Mouse (Mus musculus) macrophage (primary cell): Measurements from ENCODE around the gene Tsnax. TPM values are rescaled to one million over a fixed set of nuclear protein-coding genes. Genes with fewer than 3 reads are reported as not detected.
A peak's percentile ranks its signal among the peaks of the same experiment; 100 is the strongest.

Source experiments
- H3K27ac ChIP-seq: fragments of 350-480 bp; formaldehyde crosslinking; 2 replicates; pipeline ENCODE4 v1.9.0; 2021
- H3K36me3 ChIP-seq: fragments of 350-480 bp; formaldehyde crosslinking; 2 replicates; pipeline ENCODE4 v1.9.0; 2021; ENCODE audit errors: inconsistent target
- H3K4me3 ChIP-seq: fragments of 350-480 bp; formaldehyde crosslinking; 2 replicates; pipeline ENCODE4 v1.9.0; 2021; ENCODE audit errors: inconsistent target
- H3K79me2 ChIP-seq: fragments of 350-480 bp; formaldehyde crosslinking; 2 replicates; pipeline ENCODE4 v1.9.0; 2021; ENCODE audit errors: inconsistent target
- WGBS: methylation state at CpG from one replicate; pipeline ENCODE4 v1.1.7; 2026; ENCODE audit warnings: inconsistent platforms; ENCODE audit not compliant: missing documents; 5-methylcytosine and 5-hydroxymethylcytosine counted together
- polyA plus RNA-seq: library from polyadenylated mRNA; stranded (reverse); fragments of 250-400 nt; gene quantifications from 3 replicates; pipeline ENCODE4 v1.2.4, GENCODE M21; 2018; ENCODE audit warnings: inconsistent platforms

Tsnax gene
- polyA plus RNA-seq, 1 experiment from 2014 or later, result 32.8 TPM

DNA sequence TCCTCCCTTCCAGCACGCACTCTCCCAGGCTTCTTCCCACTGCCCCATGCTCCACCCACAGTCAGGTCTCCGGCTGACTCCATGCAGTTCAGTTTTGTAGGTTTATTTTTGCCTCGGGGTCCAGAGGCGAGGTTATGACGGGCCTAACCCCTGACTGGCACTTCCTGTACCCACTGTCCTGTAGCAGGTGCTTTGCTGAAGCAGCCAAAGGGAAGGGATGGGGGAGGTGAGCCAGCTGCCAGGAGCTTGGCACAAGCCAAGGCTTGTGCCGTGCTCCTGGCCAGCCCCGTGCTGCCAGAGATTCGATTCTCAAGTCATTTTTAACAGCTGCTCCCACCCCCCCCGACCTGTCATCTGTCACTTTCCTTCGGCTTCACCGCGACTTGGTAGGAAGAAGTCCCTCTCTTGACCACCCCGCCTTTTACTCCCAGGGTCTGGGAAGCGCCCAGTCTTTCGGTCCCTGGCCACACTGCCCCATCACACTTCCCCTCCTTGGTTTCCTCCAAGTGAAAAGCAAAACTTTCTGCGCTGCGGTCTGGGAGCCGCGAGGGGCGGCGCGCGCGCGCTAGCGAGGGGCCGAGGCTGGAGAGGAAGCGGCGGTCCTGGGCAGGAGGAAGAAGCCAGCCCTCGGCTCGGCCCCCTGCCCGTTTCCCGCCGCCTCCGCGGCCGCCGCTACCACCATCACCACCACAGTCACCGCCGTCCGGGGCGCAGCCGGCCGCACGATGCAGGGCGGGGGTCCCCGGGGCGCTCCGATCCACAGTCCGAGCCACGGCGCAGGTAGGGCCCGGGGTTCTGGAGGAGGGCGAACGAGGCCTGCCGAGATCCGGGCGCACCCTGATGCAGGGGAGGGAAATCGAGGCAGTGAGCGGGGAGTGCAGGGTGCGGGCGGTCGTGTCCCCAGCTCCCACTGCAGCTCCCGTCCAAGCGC lies 41.0 kb downstream of the Tsnax start, which contains the start of gene Disc1:
Gene Disc1, plus strand, starts transcription at position 691 of the 931 bp plus-strand sequence.
- WGBS, result 4% methylated on average over 60 of the region's 65 CpGs
- Histone ChIP-seq H3K4me3 (peak within 1 kb of the TSS; percentile 36), H3K36me3 (no peaks in the 10 kb centered on the region), H3K27ac (peak within 1 kb of the TSS; percentile 40), H3K79me2 (peaks cover 7% of the 10 kb centered on the region; the same call in 1 of the 2 replicates)

DNA sequence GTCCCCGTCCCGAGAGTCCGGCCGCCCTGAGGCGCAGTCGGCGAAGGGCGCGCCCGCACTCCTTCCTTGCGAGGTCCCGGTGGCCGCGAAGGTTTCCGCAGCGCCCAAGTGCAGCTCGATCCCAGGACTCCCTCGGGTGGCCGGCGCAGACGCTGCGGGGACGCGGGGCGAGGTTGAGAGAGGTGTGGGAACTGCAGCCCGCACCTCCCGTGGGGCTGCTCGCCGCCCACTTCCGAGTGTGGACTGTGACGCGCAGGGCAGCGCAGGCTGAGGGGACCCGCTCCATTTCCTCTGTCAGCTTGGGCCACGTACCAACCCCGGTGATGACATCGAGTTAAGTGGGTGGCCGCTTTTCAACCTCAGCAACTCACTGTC lies 41.6 kb downstream of the Tsnax start:
- 1% methylated on average over 38 of the region's 38 CpGs for WGBS
- Histone ChIP-seq H3K27ac (no peak overlapping the region), H3K36me3 (no peaks in the 10 kb centered on the region), H3K79me2 (peaks cover 7% of the 10 kb centered on the region; the same call in 1 of the 2 replicates), H3K4me3 (peak overlapping the region; percentile 22)

DNA sequence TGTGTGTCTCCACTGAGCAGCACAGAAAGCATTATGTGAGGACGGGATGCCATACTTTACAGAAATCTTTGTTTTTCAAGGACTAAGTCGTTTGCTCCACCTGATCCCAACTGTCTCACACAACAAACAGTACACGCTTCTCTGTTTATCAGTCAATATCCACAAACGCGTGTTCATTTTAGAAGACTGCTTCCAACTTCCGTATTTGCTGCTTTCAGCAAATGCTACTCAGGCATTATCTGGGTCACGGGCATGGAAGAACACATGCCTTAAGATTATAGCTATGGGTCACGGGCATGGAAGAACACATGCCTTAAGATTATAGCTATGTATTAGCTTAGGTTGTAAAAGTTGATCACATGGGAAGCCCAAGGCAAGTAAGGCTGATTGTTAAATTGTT lies 48.1 kb downstream of the Tsnax start:
- H3K27ac ChIP-seq, result no peak overlapping the region
- H3K36me3 ChIP-seq, result no peaks in the 10 kb centered on the region
- H3K79me2 ChIP-seq, result peaks cover 35% of the 10 kb centered on the region; the same call in 1 of the 2 replicates
- 94% methylated on average over 8 of the region's 8 CpGs for WGBS
- H3K4me3 ChIP-seq, result no peak overlapping the region

DNA sequence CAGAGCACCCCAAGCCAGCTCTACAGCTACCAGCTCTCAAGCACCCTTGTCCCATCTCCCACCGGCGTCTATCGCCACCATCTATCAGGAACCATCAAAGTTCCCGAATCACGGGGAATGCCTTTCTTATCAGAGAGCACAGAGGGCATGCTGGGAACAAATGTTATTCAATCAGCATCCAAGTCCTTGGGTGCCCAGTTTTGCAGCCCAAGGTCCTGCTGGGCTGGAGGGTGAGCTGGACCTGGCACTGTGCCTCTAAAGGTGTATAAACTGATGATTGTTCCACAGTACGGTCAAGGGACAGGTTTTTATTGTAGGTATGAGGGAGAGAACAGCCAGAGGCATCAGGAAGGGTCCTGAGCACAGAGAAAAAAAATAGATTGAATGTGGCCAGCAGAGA lies 52.8 kb downstream of the Tsnax start:
- Histone ChIP-seq H3K79me2 (peaks cover 42% of the 10 kb centered on the region; the same call in 1 of the 2 replicates), H3K27ac (no peak overlapping the region), H3K36me3 (no peaks in the 10 kb centered on the region), H3K4me3 (no peak overlapping the region)
- 88% methylated on average over 6 of the region's 6 CpGs for WGBS

DNA sequence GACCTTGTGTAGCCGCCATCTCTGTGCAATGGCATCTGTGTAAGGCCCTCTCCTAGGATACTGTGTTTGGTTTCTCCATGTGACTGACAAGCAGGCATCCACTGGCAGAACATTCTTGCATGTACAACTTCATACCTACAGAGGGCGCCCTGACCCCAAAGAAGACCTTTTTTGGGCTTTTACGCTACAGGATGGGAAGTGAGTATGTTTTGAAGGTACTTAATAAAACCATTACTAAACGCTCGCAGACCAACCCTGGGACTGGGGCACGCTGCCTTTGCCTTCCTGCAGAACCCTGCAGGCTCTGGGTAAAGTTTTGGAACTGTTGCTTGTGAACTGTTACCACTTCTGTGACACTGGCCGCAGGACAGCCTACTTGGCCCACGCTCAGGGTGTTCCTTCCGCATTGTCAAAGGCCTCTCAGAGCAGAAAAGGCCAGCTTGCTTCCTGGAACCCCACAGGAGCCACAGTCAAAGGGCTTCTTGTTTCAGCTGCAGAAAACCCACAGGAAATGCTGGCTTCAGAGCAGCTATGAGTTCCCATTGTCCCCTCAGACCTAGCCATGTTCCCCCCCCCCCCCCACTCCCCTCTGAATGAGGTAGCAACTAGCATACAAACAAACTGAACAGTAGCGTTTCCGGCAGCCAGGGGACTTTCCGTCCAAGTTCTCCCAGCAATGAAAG lies 54.3 kb downstream of the Tsnax start:
- 7% methylated on average over 12 of the region's 12 CpGs for WGBS

DNA sequence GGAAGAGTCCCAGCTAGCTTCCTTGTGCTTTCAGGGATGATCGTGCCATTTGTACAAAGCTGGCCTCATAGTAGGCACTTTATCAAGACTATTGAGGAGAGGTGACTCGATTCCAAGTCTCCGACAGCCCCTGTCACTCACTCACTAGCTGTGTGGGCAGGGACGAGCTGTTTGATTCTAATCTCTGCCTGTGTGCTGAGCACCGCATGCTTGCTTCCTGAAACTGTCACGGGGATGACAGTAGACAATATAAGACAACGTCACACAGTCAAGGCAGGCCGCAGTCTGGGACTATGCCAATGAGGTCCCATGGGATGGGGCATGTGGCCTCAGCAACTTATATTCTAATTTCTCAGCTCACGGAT lies 54.8 kb downstream of the Tsnax start:
- 19% methylated on average over 9 of the region's 9 CpGs for WGBS
- Histone ChIP-seq H3K79me2 (peaks cover 42% of the 10 kb centered on the region; the same call in 1 of the 2 replicates), H3K36me3 (no peaks in the 10 kb centered on the region), H3K27ac (peak overlapping the region; percentile 90), H3K4me3 (no peak overlapping the region)

More for the DNA sequence above, 54.3 kb downstream of the Tsnax start:
- no peak overlapping the region; the same call in 1 of the 2 replicates for H3K4me3 ChIP-seq
- H3K36me3 ChIP-seq, result no peaks in the 10 kb centered on the region
- peak overlapping the region; percentile 90 for H3K27ac ChIP-seq
- peaks cover 42% of the 10 kb centered on the region; the same call in 1 of the 2 replicates for H3K79me2 ChIP-seq

DNA sequence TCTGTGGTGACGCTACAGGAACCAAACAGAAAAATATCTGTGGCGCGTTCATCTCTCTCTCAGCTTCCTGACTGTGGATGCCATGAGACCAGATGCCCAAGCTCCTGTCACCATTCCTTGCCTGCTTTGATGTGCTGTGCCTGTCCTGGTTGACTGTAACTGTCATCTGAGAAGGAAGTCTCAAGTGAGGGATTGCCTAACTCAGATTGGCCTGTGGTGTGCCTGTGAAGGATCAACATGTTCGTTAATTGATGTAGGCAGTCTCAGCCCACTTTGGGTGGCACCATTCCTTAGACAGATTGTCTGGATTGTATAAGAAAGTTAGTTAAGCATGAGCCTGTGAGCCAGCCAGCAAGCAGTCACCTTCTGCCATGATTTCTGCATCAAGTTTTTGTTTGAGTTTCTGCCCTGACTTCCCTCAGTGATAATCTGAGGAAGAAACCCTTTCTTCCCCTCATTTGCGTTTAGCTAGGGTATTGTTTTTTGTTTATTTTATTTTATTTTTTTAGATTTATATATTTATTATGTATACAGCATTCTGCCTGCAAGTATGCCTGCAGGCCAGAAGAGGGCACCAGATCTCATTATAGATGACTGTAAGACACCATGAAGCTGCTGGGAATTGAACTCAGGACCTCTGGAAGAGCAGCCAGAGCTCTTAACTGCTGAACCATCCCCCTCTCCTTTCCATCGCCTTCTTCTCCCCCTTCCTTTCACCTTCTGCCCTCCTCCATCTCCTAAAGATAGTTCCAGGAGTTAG lies 55.5 kb downstream of the Tsnax start:
- H3K79me2 ChIP-seq, result peaks cover 38% of the 10 kb centered on the region; the same call in 1 of the 2 replicates
- H3K4me3 ChIP-seq, result no peak overlapping the region
- H3K27ac ChIP-seq, result peak overlapping the region; percentile 90
- WGBS, result 79% methylated on average over 5 of the region's 6 CpGs
- H3K36me3 ChIP-seq, result no peaks in the 10 kb centered on the region

DNA sequence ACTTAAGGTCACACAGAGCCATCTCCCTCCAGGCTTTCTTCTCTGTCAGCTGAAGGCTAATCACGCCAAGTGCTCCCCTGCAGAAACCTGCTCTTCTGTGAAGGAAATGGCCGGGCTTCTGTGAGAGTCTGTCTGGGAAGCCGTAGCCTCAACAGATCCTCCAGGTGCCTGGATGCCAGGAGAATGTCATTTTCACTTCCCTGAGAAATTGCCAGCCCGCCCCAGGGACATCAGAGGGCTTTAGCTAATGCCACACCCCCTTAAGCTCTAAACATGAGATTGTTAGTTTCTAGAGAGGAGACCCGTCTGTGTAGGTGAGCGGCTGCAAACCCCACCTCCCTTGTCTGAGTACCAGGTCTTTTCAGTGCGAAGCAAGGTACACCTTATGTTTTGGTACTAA lies 56.5 kb downstream of the Tsnax start:
- WGBS, result 93% methylated on average over 7 of the region's 7 CpGs
- Histone ChIP-seq H3K27ac (no peak overlapping the region), H3K36me3 (no peaks in the 10 kb centered on the region), H3K4me3 (no peak overlapping the region), H3K79me2 (peaks cover 28% of the 10 kb centered on the region; the same call in 1 of the 2 replicates)

DNA sequence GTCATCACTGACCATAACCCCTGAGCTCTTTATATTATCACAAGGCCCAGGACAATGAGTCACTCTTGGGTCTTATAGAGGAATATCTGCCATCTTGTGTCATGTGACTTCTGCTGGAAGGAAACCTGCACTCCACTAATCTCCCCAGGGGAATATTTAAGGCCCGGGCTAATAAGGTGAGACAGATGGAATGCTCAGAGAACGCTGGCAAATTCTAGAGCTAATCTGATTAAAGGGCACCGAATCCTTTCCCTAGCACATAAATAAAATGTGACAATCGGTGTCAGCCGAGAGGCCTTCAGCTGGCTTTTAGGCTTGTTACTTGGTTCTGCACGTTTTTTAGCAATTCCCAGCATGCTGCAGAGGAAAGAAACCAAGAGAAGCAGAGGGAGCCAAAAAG lies 56.9 kb downstream of the Tsnax start:
- H3K79me2 ChIP-seq, result peaks cover 23% of the 10 kb centered on the region; the same call in 1 of the 2 replicates
- WGBS, result 97% methylated on average over 6 of the region's 6 CpGs

DNA sequence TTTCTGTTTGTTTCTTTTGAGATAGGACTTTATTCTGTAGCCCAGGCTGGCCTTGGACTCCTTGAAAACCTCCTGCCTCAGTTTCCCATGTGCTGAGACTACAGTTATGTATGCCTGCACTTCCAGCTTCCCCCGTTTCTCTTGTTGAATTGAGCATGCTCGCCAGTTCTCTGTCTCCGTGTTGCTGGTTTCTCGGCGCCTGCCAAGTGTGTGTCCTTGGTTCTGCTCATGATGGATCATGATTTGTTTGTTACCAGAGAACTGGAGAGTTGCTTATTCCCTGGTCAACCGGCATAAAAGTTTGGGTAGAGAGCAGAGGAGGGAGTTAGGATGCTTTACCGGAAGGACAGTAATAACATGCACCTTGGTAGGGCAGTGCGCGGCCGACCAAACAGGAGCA lies 61.3 kb downstream of the Tsnax start:
- Histone ChIP-seq H3K79me2 (peaks cover 13% of the 10 kb centered on the region; the same call in 1 of the 2 replicates), H3K36me3 (no peaks in the 10 kb centered on the region), H3K27ac (no peak overlapping the region), H3K4me3 (no peak overlapping the region)
- 96% methylated on average over 10 of the region's 10 CpGs for WGBS

More for the DNA sequence above, 56.9 kb downstream of the Tsnax start:
- H3K36me3 ChIP-seq, result no peaks in the 10 kb centered on the region
- H3K4me3 ChIP-seq, result no peak overlapping the region
- no peak overlapping the region for H3K27ac ChIP-seq

DNA sequence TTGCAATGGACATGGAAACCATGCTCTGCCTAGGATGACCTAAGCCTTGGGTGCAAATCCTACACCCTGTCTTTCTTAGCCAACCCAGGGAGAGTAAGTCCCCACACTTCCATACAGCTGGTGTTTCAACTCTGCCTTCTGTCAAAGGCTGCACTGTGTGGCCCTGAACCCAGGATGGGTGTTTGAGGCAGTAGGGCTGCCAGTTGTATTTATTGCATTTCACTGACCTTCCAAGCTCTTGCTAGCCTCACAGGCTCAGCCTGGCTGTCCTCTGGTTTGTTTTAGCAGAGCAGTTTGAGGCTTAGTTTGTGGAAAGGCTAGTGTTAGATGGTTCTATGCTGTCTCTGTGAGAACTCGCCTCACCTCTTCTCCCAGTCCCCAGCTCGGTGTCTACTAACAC lies 61.8 kb downstream of the Tsnax start:
- Histone ChIP-seq H3K79me2 (peaks cover 9% of the 10 kb centered on the region; the same call in 1 of the 2 replicates), H3K4me3 (no peak overlapping the region), H3K36me3 (no peaks in the 10 kb centered on the region), H3K27ac (no peak overlapping the region)
- 100% methylated on average over 1 of the region's 2 CpGs for WGBS

DNA sequence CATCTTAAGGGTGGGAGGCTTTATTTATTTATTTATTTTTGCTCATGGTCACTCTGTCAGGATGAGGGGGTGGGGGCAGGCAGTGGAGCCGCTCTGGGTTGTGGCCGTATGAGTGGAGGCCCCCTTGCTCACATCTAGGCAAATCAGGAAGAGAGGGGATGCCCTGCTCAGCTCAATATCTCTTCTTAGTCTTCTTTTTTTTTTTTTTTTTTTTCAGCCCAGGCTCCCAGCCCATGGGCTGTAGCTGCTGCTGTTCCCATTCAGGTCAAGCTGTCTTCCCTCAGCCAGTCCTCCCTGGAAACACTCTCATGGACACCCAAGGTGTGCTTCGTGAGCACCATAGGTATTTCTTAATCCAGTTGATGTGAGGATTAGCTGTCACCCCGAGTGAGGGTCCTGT lies 62.6 kb downstream of the Tsnax start:
- 89% methylated on average over 4 of the region's 4 CpGs for WGBS
- H3K4me3 ChIP-seq, result no peak overlapping the region

DNA sequence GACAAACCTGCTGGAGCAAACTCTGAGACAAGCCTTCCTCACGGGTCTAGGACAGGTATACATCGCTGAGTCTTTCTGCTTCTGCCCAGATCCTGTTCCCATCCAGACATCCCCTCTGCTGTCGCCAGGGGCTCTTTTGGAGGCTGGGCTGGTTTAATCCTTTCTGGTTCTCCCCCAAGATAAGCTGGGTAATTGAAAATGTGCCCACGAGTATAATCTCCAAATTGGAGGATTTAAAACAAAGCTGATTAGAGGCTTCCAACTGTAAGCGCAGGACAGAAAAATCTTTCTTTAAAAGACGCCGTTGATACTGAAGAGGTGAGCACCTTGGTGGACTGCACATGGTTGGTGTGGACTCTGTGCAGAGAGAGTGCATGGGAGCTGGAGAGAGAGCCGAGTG lies 64.5 kb downstream of the Tsnax start:
- Histone ChIP-seq H3K36me3 (no peaks in the 10 kb centered on the region), H3K27ac (no peak overlapping the region), H3K4me3 (no peak overlapping the region), H3K79me2 (no peaks in the 10 kb centered on the region; the same call in 1 of the 2 replicates)
- 98% methylated on average over 8 of the region's 8 CpGs for WGBS

More for the DNA sequence above, 62.6 kb downstream of the Tsnax start:
- H3K79me2 ChIP-seq, result peaks cover under 1% of the 10 kb centered on the region; the same call in 1 of the 2 replicates
- no peaks in the 10 kb centered on the region for H3K36me3 ChIP-seq
- H3K27ac ChIP-seq, result no peak overlapping the region

DNA sequence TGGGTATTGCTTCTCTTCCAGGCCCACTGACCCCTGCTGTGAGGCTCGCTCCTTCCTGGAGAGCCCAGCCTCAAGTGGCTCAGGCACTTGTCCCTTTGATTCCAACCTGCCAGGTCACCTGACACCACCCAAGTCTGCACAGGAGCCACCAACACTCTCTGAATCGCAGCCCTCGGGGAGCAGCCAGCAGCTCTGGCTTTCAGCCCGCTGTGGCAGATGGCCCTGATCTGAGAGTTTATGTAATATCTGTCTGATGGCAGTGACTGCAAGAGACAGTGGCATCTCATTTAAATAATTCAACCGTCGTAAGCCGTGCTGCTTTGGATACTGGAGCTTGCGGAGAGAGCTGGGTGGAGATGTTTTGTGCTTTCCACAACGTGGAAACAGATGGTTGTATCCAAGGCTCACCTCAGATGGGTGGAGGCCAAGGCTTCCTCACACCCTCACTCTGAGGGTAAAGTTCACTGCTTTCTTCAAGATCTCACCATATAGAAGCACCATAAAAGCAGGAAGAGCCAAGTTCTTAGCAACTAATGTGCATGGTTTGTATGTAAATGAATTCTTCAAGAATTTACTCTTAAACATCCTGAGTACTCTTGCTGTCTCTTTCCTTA lies 66.1 kb downstream of the Tsnax start:
- Histone ChIP-seq H3K27ac (no peak overlapping the region), H3K36me3 (no peaks in the 10 kb centered on the region), H3K4me3 (no peak overlapping the region), H3K79me2 (no peaks in the 10 kb centered on the region; the same call in 1 of the 2 replicates)
- WGBS, result 93% methylated on average over 9 of the region's 9 CpGs
